Mouse (Mus musculus): Measurements from ENCODE around the gene Ghr. TPM values are rescaled to one million over a fixed set of nuclear protein-coding genes. Genes with fewer than 3 reads are reported as not detected.

Ghr gene
- total and polyA plus RNA-seq, 2 experiments from 2014 or later = 7.9 to 11.8 TPM

- Histone ChIP-seq H3K27ac (ENCODE audit: low read depth, low read length) (no peak overlapping the region), H3K27me3 (ENCODE audit: insufficient read depth, low read length) (no peaks in the 10 kb centered on the region)
Measured at GRCm38 (mm10) chr15:3602098-3602486, 18.8 kb upstream of the Ghr start.

GRCm38 (mm10) chr15:3601422-3602097 lies 18.3 kb upstream of the Ghr start:
- ATAC-seq (ENCODE audit: low FRiP score) (no peak), DNase-seq (ENCODE audit: low spot score) (no peak)
- Histone ChIP-seq H3K36me3 (ENCODE audit: insufficient read depth, low read length) (no peaks in the 10 kb centered on the region), H3K9ac (replicated peaks; ENCODE audit: low read length, poor library complexity, severe bottlenecking) (no peak overlapping the region), H3K27ac (ENCODE audit: low read depth, low read length) (no peak overlapping the region), H3K4me3 (ENCODE audit: low read depth, low read length) (no peak overlapping the region), H3K4me1 (ENCODE audit: insufficient read depth, low read length) (no peaks in the 10 kb centered on the region), H3K9me3 (ENCODE audit: low read length) (no peaks in the 10 kb centered on the region), H3K4me2 (ENCODE audit: low read depth, low read length, poor library complexity, severe bottlenecking) (no peak overlapping the region), H3K27me3 (ENCODE audit: insufficient read depth, low read length) (no peaks in the 10 kb centered on the region)
- 87% methylated on average over 4 of the region's 4 CpGs for WGBS
- no peak for TF ChIP-seq CTCF (IDR thresholded peaks at IDR 0.05)

More at GRCm38 (mm10) chr15:3602098-3602486, 18.8 kb upstream of the Ghr start:
- Histone ChIP-seq H3K4me3 (ENCODE audit: low read depth, low read length) (no peak overlapping the region), H3K4me2 (ENCODE audit: low read depth, low read length, poor library complexity, severe bottlenecking) (no peak overlapping the region), H3K9me3 (ENCODE audit: low read length) (no peaks in the 10 kb centered on the region), H3K4me1 (ENCODE audit: insufficient read depth, low read length) (no peaks in the 10 kb centered on the region), H3K36me3 (ENCODE audit: insufficient read depth, low read length) (no peaks in the 10 kb centered on the region), H3K9ac (replicated peaks; ENCODE audit: low read length, poor library complexity, severe bottlenecking) (no peak overlapping the region)
- DNase-seq (ENCODE audit: low spot score) (no peak), ATAC-seq (ENCODE audit: low FRiP score) (no peak)
- WGBS = 96% methylated on average over 2 of the region's 2 CpGs
- TF ChIP-seq CTCF (IDR thresholded peaks at IDR 0.05) = no peak

- ATAC-seq (ENCODE audit: low FRiP score) (no peak), DNase-seq (ENCODE audit: low spot score) (no peak)
- Histone ChIP-seq H3K4me2 (ENCODE audit: low read depth, low read length, poor library complexity, severe bottlenecking) (no peak overlapping the region), H3K4me3 (ENCODE audit: low read depth, low read length) (no peak overlapping the region), H3K4me1 (ENCODE audit: insufficient read depth, low read length) (no peaks in the 10 kb centered on the region), H3K27me3 (ENCODE audit: insufficient read depth, low read length) (no peaks in the 10 kb centered on the region), H3K9me3 (ENCODE audit: low read length) (no peaks in the 10 kb centered on the region), H3K27ac (ENCODE audit: low read depth, low read length) (no peak overlapping the region), H3K36me3 (ENCODE audit: insufficient read depth, low read length) (no peaks in the 10 kb centered on the region), H3K9ac (replicated peaks; ENCODE audit: low read length, poor library complexity, severe bottlenecking) (no peak overlapping the region)
- 59% methylated on average over 2 of the region's 2 CpGs for whole genome bisulfite sequencing
- no peak for TF ChIP-seq CTCF (IDR thresholded peaks at IDR 0.05)
Measured at GRCm38 (mm10) chr15:3587879-3588278, 4.6 kb upstream of the Ghr start.

GRCm38 (mm10) chr15:3584361-3584760 lies 1.1 kb upstream of the Ghr start:
- Histone ChIP-seq H3K27ac (ENCODE audit: low read depth, low read length) (no peak overlapping the region), H3K4me2 (ENCODE audit: low read depth, low read length, poor library complexity, severe bottlenecking) (no peak overlapping the region), H3K9ac (replicated peaks; ENCODE audit: low read length, poor library complexity, severe bottlenecking) (no peak overlapping the region), H3K4me3 (ENCODE audit: low read depth, low read length) (no peak overlapping the region), H3K4me1 (ENCODE audit: insufficient read depth, low read length) (no peaks in the 10 kb centered on the region), H3K9me3 (ENCODE audit: low read length) (no peaks in the 10 kb centered on the region), H3K27me3 (ENCODE audit: insufficient read depth, low read length) (no peaks in the 10 kb centered on the region), H3K36me3 (ENCODE audit: insufficient read depth, low read length) (no peaks in the 10 kb centered on the region)
- 66% methylated on average over 4 of the region's 4 CpGs for WGBS
- TF ChIP-seq CTCF (IDR thresholded peaks at IDR 0.05) = no peak
- DNase-seq (ENCODE audit: low spot score) (no peak), ATAC-seq (ENCODE audit: low FRiP score) (no peak)

GRCm38 (mm10) chr15:3581861-3582806 lies 1.2 kb downstream of the Ghr start:
- no peaks in the 10 kb centered on the region for H3K27me3 ChIP-seq (ENCODE audit: insufficient read depth, low read length)
- peak overlapping the region; percentile 77 for H3K4me3 ChIP-seq (ENCODE audit: low read depth, low read length)
- TF ChIP-seq CTCF (IDR thresholded peaks at IDR 0.05) = no peak
- H3K36me3 ChIP-seq (ENCODE audit: insufficient read depth, low read length) = no peaks in the 10 kb centered on the region
- no peaks in the 10 kb centered on the region for H3K4me1 ChIP-seq (ENCODE audit: insufficient read depth, low read length)
- peak overlapping the region; percentile 94 for H3K4me2 ChIP-seq (ENCODE audit: low read depth, low read length, poor library complexity, severe bottlenecking)
- peak; percentile 62 for ATAC-seq (ENCODE audit: low FRiP score)
- WGBS = 8% methylated on average over 34 of the region's 34 CpGs
- no peaks in the 10 kb centered on the region for H3K9me3 ChIP-seq (ENCODE audit: low read length)
- DNase-seq (ENCODE audit: low spot score) = peak; percentile 36
- H3K27ac ChIP-seq (ENCODE audit: low read depth, low read length) = no peak overlapping the region
- peak overlapping the region; percentile 36 for H3K9ac ChIP-seq (replicated peaks; ENCODE audit: low read length, poor library complexity, severe bottlenecking)

- H3K9ac ChIP-seq (replicated peaks; ENCODE audit: low read length, poor library complexity, severe bottlenecking) = 0 out of 2 replicates have a peak overlapping the region, but pooled peaks have one; percentile 36
- TF ChIP-seq CTCF (IDR thresholded peaks at IDR 0.05) = no peak
- peak overlapping the region; percentile 94 for H3K4me2 ChIP-seq (ENCODE audit: low read depth, low read length, poor library complexity, severe bottlenecking)
Measured at GRCm38 (mm10) chr15:3581337-3581736, 2.0 kb downstream of the Ghr start.

More at GRCm38 (mm10) chr15:3581337-3581736, 2.0 kb downstream of the Ghr start:
- WGBS = 41% methylated on average over 3 of the region's 3 CpGs
- H3K9me3 ChIP-seq (ENCODE audit: low read length) = no peaks in the 10 kb centered on the region
- H3K27ac ChIP-seq (ENCODE audit: low read depth, low read length) = no peak overlapping the region
- no peak for ATAC-seq (ENCODE audit: low FRiP score)
- no peaks in the 10 kb centered on the region for H3K27me3 ChIP-seq (ENCODE audit: insufficient read depth, low read length)
- H3K4me3 ChIP-seq (ENCODE audit: low read depth, low read length) = peak overlapping the region; percentile 77
- DNase-seq (ENCODE audit: low spot score) = no peak
- H3K4me1 ChIP-seq (ENCODE audit: insufficient read depth, low read length) = no peaks in the 10 kb centered on the region
- no peaks in the 10 kb centered on the region for H3K36me3 ChIP-seq (ENCODE audit: insufficient read depth, low read length)

All from midbrain, postnatal 0 days (tissue).